Mouse (Mus musculus) small intestine, adult 2 months (tissue): ENCODE data around the gene Plekhg3.

Source experiments
- CTCF ChIP-seq: fragments of 200-500 bp; IDR thresholded peaks from 2 replicates; pipeline ENCODE4 v1.5.1; 2012; ENCODE audit warnings: low read depth, mild to moderate bottlenecking, control low read depth, inconsistent platforms, low read length, moderate library complexity, mixed read lengths; ENCODE audit not compliant: insufficient replicate concordance, insufficient read length; ENCODE audit errors: extremely low read depth
- POLR2A ChIP-seq: fragments of 200-500 bp; IDR thresholded peaks from 2 replicates; pipeline ENCODE4 v1.6.1; 2012; ENCODE audit warnings: low read depth, mild to moderate bottlenecking, control low read depth, inconsistent platforms, low read length, moderate library complexity

DNA sequence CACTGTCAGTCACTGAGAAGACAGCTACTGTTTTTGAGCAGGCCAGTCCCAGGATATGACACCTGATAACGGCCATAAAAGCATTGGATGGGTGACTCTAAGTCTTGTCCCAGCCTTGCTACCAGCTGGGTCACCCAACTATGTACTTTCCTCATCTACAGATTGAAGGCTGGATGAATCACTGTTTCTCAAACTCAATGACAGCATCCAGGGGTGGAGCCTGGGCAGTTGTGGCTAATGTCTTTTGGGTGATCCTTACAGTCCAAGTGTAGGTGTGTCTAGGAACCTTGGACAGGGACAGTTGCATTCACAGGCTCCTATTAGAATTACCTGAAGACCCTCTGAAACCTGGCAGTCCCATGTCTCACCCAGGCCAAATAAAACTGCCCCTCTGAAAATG lies 49.1 kb downstream of the Plekhg3 start:
- no peak for TF ChIP-seq CTCF
- TF ChIP-seq POLR2A, result no peak
